Mouse (Mus musculus): ENCODE measurements around the gene Syndig1. TPM values are rescaled to one million over a fixed set of nuclear protein-coding genes. Genes with fewer than 3 reads are reported as not detected.

Gene Syndig1
- polyA plus RNA-seq, 1 experiment: not detected

- TF ChIP-seq CTCF (IDR thresholded peaks at IDR 0.05; ENCODE audit: control insufficient read depth, insufficient read depth, insufficient read length) (no peak), MYOD1 (IDR thresholded peaks at IDR 0.05; ENCODE audit: control insufficient read depth, insufficient read length, low read depth) (no peak), MYOG (IDR thresholded peaks at IDR 0.05; ENCODE audit: control insufficient read depth, extremely low read depth, insufficient read length) (no peak), CEBPB (IDR thresholded peaks at IDR 0.05; ENCODE audit: low read depth) (no peak), USF1 (IDR thresholded peaks at IDR 0.05; ENCODE audit: low read depth) (no peak), MAX (IDR thresholded peaks at IDR 0.05) (no peak), FOSL1 (IDR thresholded peaks at IDR 0.05; ENCODE audit: insufficient read depth, low read length, poor library complexity, severe bottlenecking) (no peak)
- Histone ChIP-seq H3K4me3 (ENCODE audit: insufficient read depth, poor library complexity, severe bottlenecking) (no peak overlapping the region), H3K79me2 (ENCODE audit: control insufficient read depth, insufficient read depth) (no peaks in the 10 kb centered on the region), H3K36me3 (ENCODE audit: control insufficient read depth, insufficient read depth) (no peaks in the 10 kb centered on the region), H3K27me3 (ENCODE audit: control insufficient read depth, insufficient read depth, insufficient read length) (no peaks in the 10 kb centered on the region), H3K79me3 (ENCODE audit: low read depth) (no peaks in the 10 kb centered on the region), H3ac (ENCODE audit: control insufficient read depth, insufficient read length, low read depth) (no peak overlapping the region)
These were observed 101.0 kb downstream of the Syndig1 start for GRCm38 (mm10) chr2:149929986-149930385.

- no peak for TF ChIP-seq USF1 (IDR thresholded peaks at IDR 0.05; ENCODE audit: low read depth)
- TF ChIP-seq CTCF (IDR thresholded peaks at IDR 0.05; ENCODE audit: control insufficient read depth, insufficient read depth, insufficient read length): no peak
- no peak for TF ChIP-seq MYOD1 (IDR thresholded peaks at IDR 0.05; ENCODE audit: control insufficient read depth, insufficient read length, low read depth)
- TF ChIP-seq MYOG (IDR thresholded peaks at IDR 0.05; ENCODE audit: control insufficient read depth, extremely low read depth, insufficient read length): no peak
- no peak for TF ChIP-seq CEBPB (IDR thresholded peaks at IDR 0.05; ENCODE audit: low read depth)
- TF ChIP-seq FOSL1 (IDR thresholded peaks at IDR 0.05; ENCODE audit: insufficient read depth, low read length, poor library complexity, severe bottlenecking): no peak
- Histone ChIP-seq H3ac (ENCODE audit: control insufficient read depth, insufficient read length, low read depth) (no peak overlapping the region), H3K4me3 (ENCODE audit: insufficient read depth, poor library complexity, severe bottlenecking) (no peak overlapping the region), H3K27me3 (ENCODE audit: control insufficient read depth, insufficient read depth, insufficient read length) (no peaks in the 10 kb centered on the region), H3K79me2 (ENCODE audit: control insufficient read depth, insufficient read depth) (no peaks in the 10 kb centered on the region), H3K36me3 (ENCODE audit: control insufficient read depth, insufficient read depth) (no peaks in the 10 kb centered on the region), H3K79me3 (ENCODE audit: low read depth) (no peaks in the 10 kb centered on the region)
These were observed 102.1 kb downstream of the Syndig1 start for GRCm38 (mm10) chr2:149931111-149931510.

- no peaks in the 10 kb centered on the region for H3K36me3 ChIP-seq (ENCODE audit: control insufficient read depth, insufficient read depth)
- H3K79me2 ChIP-seq (ENCODE audit: control insufficient read depth, insufficient read depth): no peaks in the 10 kb centered on the region
- H3K79me3 ChIP-seq (ENCODE audit: low read depth): no peaks in the 10 kb centered on the region
- no peak overlapping the region for H3ac ChIP-seq (ENCODE audit: control insufficient read depth, insufficient read length, low read depth)
- H3K27me3 ChIP-seq (ENCODE audit: control insufficient read depth, insufficient read depth, insufficient read length): no peaks in the 10 kb centered on the region
- TF ChIP-seq MAX (IDR thresholded peaks at IDR 0.05) (no peak), FOSL1 (IDR thresholded peaks at IDR 0.05; ENCODE audit: insufficient read depth, low read length, poor library complexity, severe bottlenecking) (no peak), MYOG (IDR thresholded peaks at IDR 0.05; ENCODE audit: control insufficient read depth, extremely low read depth, insufficient read length) (no peak), USF1 (IDR thresholded peaks at IDR 0.05; ENCODE audit: low read depth) (no peak)
- H3K4me3 ChIP-seq (ENCODE audit: insufficient read depth, poor library complexity, severe bottlenecking): no peak overlapping the region
These were observed 103.1 kb downstream of the Syndig1 start for GRCm38 (mm10) chr2:149932095-149932494.

- H3K79me3 ChIP-seq (ENCODE audit: low read depth): no peaks in the 10 kb centered on the region
- no peaks in the 10 kb centered on the region for H3K36me3 ChIP-seq (ENCODE audit: control insufficient read depth, insufficient read depth)
- no peak overlapping the region for H3ac ChIP-seq (ENCODE audit: control insufficient read depth, insufficient read length, low read depth)
- TF ChIP-seq CTCF (IDR thresholded peaks at IDR 0.05; ENCODE audit: control insufficient read depth, insufficient read depth, insufficient read length): no peak
- no peak for TF ChIP-seq USF1 (IDR thresholded peaks at IDR 0.05; ENCODE audit: low read depth)
- TF ChIP-seq MYOD1 (IDR thresholded peaks at IDR 0.05; ENCODE audit: control insufficient read depth, insufficient read length, low read depth): no peak
- no peak for TF ChIP-seq MYOG (IDR thresholded peaks at IDR 0.05; ENCODE audit: control insufficient read depth, extremely low read depth, insufficient read length)
- no peak for TF ChIP-seq CEBPB (IDR thresholded peaks at IDR 0.05; ENCODE audit: low read depth)
- TF ChIP-seq MAX (IDR thresholded peaks at IDR 0.05): no peak
- no peak for TF ChIP-seq FOSL1 (IDR thresholded peaks at IDR 0.05; ENCODE audit: insufficient read depth, low read length, poor library complexity, severe bottlenecking)
- no peaks in the 10 kb centered on the region for H3K27me3 ChIP-seq (ENCODE audit: control insufficient read depth, insufficient read depth, insufficient read length)
- no peak overlapping the region for H3K4me3 ChIP-seq (ENCODE audit: insufficient read depth, poor library complexity, severe bottlenecking)
- H3K79me2 ChIP-seq (ENCODE audit: control insufficient read depth, insufficient read depth): no peaks in the 10 kb centered on the region
These were observed 104.4 kb downstream of the Syndig1 start for GRCm38 (mm10) chr2:149933247-149933898.

DNA sequence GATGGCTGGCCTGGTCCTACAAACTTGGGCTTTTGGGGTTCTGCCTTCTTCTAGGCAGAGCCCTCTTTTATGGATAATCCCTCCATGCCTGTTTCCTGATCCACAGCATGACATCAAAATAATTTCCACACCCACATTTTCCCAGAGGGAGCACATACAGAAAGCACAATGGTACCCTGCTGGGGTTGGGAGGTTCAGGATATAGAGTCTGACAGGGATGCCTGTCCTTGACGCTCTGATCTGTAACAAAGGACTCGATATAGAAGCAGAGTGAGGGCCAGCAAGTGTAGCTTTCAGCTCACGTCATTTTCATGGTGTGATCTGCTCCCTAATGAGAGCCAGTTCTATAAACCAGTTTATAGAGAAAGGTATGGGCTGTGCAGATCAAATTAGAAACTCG lies 105.1 kb downstream of the Syndig1 start:
- no peaks in the 10 kb centered on the region for H3K27me3 ChIP-seq (ENCODE audit: control insufficient read depth, insufficient read depth, insufficient read length)
- no peaks in the 10 kb centered on the region for H3K79me2 ChIP-seq (ENCODE audit: control insufficient read depth, insufficient read depth)
- H3K79me3 ChIP-seq (ENCODE audit: low read depth): no peaks in the 10 kb centered on the region
- no peak overlapping the region for H3ac ChIP-seq (ENCODE audit: control insufficient read depth, insufficient read length, low read depth)
- no peaks in the 10 kb centered on the region for H3K36me3 ChIP-seq (ENCODE audit: control insufficient read depth, insufficient read depth)
- TF ChIP-seq USF1 (IDR thresholded peaks at IDR 0.05; ENCODE audit: low read depth): no peak
- TF ChIP-seq MAX (IDR thresholded peaks at IDR 0.05): no peak
- no peak for TF ChIP-seq FOSL1 (IDR thresholded peaks at IDR 0.05; ENCODE audit: insufficient read depth, low read length, poor library complexity, severe bottlenecking)
- no peak for TF ChIP-seq CTCF (IDR thresholded peaks at IDR 0.05; ENCODE audit: control insufficient read depth, insufficient read depth, insufficient read length)
- no peak for TF ChIP-seq CEBPB (IDR thresholded peaks at IDR 0.05; ENCODE audit: low read depth)
- TF ChIP-seq MYOG (IDR thresholded peaks at IDR 0.05; ENCODE audit: control insufficient read depth, extremely low read depth, insufficient read length): no peak
- TF ChIP-seq MYOD1 (IDR thresholded peaks at IDR 0.05; ENCODE audit: control insufficient read depth, insufficient read length, low read depth): no peak
- H3K4me3 ChIP-seq (ENCODE audit: insufficient read depth, poor library complexity, severe bottlenecking): no peak overlapping the region

GRCm38 (mm10) chr2:149938829-149939228 lies 109.8 kb downstream of the Syndig1 start:
- Histone ChIP-seq H3ac (ENCODE audit: control insufficient read depth, insufficient read length, low read depth) (no peak overlapping the region), H3K4me3 (ENCODE audit: insufficient read depth, poor library complexity, severe bottlenecking) (no peak overlapping the region), H3K36me3 (ENCODE audit: control insufficient read depth, insufficient read depth) (no peaks in the 10 kb centered on the region), H3K27me3 (ENCODE audit: control insufficient read depth, insufficient read depth, insufficient read length) (no peaks in the 10 kb centered on the region), H3K79me2 (ENCODE audit: control insufficient read depth, insufficient read depth) (no peaks in the 10 kb centered on the region), H3K79me3 (ENCODE audit: low read depth) (no peaks in the 10 kb centered on the region)
- no peak for TF ChIP-seq MYOG (IDR thresholded peaks at IDR 0.05; ENCODE audit: control insufficient read depth, extremely low read depth, insufficient read length)
- no peak for TF ChIP-seq CTCF (IDR thresholded peaks at IDR 0.05; ENCODE audit: control insufficient read depth, insufficient read depth, insufficient read length)
- no peak for TF ChIP-seq MAX (IDR thresholded peaks at IDR 0.05)

Measured in C2C12 (cell line).